Mouse (Mus musculus) liver, embryonic 14.5 days (tissue): ENCODE data around the gene Ddx25. TPM values are rescaled to one million over a fixed set of nuclear protein-coding genes. Genes with fewer than 3 reads are reported as not detected.

Experiments used
- ATAC-seq: fragments of 200-750 bp; cut with Nextera tagmentation; 2 replicates; pipeline ENCODE4 v1.8.0; 2017; ENCODE audit warnings: moderate number of reproducible peaks, mild to moderate bottlenecking, moderate library complexity; ENCODE audit not compliant: insufficient read depth
- DNase-seq, 3 experiments: peaks; one replicate each; pipeline ENCODE4 v3.0.0-alpha.2; 2012 to 2013; ENCODE audit warnings: low read depth in 3 of 3, low spot score in 3 of 3
- H3K27ac ChIP-seq: fragments of 300-500 bp; sonication (generic); 2 replicates; pipeline ENCODE4 v1.5.1; 2014; ENCODE audit warnings: moderate library complexity, mild to moderate bottlenecking, control low read depth, inconsistent platforms
- H3K27me3 ChIP-seq: fragments of 300-500 bp; sonication (generic); 2 replicates; pipeline ENCODE4 v1.6.1; 2014; ENCODE audit warnings: mild to moderate bottlenecking, low read length, moderate library complexity; ENCODE audit not compliant: control insufficient read depth, insufficient read depth
- H3K36me3 ChIP-seq: fragments of 300-500 bp; sonication (generic); replicated peaks from 2 replicates; pipeline ENCODE4 v1.6.1; 2014; ENCODE audit warnings: low read depth; ENCODE audit not compliant: control insufficient read depth, insufficient read depth
- H3K4me1 ChIP-seq, 2 experiments: fragments of 200-500 bp in 1 of 2; fragments of 300-500 bp in 1 of 2; sonication (generic) in 1 of 2; replicated peaks; 2 replicates each; pipeline ENCODE4 v1.6.1; 2012 to 2014; ENCODE audit warnings: antibody characterized with exemption in 1 of 2, inconsistent platforms in 1 of 2, low read length in 1 of 2; ENCODE audit not compliant: control insufficient read depth in 2 of 2, insufficient read depth in 2 of 2
- H3K4me2 ChIP-seq: fragments of 300-500 bp; sonication (generic); 2 replicates; pipeline ENCODE4 v1.6.1; 2014; ENCODE audit warnings: low read depth, mild to moderate bottlenecking, control low read depth, moderate library complexity
- H3K4me3 ChIP-seq, 2 experiments: fragments of 200-500 bp in 1 of 2; fragments of 300-500 bp in 1 of 2; sonication (generic) in 1 of 2; 2 replicates each; pipeline ENCODE4 v1.5.1; 2012 to 2014; ENCODE audit warnings: low read depth in 2 of 2, low read length in 2 of 2, mild to moderate bottlenecking in 2 of 2, control low read depth in 1 of 2, inconsistent platforms in 1 of 2, moderate library complexity in 1 of 2; ENCODE audit not compliant: insufficient read depth in 1 of 2
- H3K9ac ChIP-seq: fragments of 300-500 bp; sonication (generic); replicated peaks from 2 replicates; pipeline ENCODE4 v1.6.1; 2014; ENCODE audit warnings: mild to moderate bottlenecking, control low read depth, moderate library complexity
- H3K9me3 ChIP-seq: fragments of 300-500 bp; sonication (generic); 2 replicates; pipeline ENCODE4 v1.6.1; 2016; ENCODE audit warnings: low read length, mixed read lengths; ENCODE audit not compliant: control insufficient read depth
- CTCF ChIP-seq: IDR thresholded peaks from 2 replicates; pipeline ENCODE4 v1.5.1; 2016; ENCODE audit warnings: antibody characterized with exemption, low read depth, control low read depth
- EP300 ChIP-seq: IDR thresholded peaks from 2 replicates; pipeline ENCODE4 v1.6.1; 2016; ENCODE audit warnings: antibody characterized with exemption, low read depth
- WGBS: fragments of 180-500 bp; shearing (Covaris S2); extraction: QIAGEN DNeasy Blood & Tissue Kit; methylation state at CpG from one replicate; pipeline ENCODE4 v1.1.7; 2014; ENCODE audit not compliant: insufficient replicate concordance; 5-methylcytosine and 5-hydroxymethylcytosine counted together
- polyA plus RNA-seq, 2 experiments: library from polyadenylated mRNA; depleted of rRNA in 1 of 2; stranded (reverse) in 1 of 2; unstranded in 1 of 2; fragments of >200 nt; fragmentation: Nextera tagmentation in 1 of 2; extraction: Ambion mirVana in 1 of 2; gene quantifications; 2 replicates each; pipeline versions ENCODE4 v1.2.1 to v1.2.3; 2012 to 2014

The Ddx25 gene
- polyA plus RNA-seq, 2 experiments: 0.10 to 0.17 TPM

DNA sequence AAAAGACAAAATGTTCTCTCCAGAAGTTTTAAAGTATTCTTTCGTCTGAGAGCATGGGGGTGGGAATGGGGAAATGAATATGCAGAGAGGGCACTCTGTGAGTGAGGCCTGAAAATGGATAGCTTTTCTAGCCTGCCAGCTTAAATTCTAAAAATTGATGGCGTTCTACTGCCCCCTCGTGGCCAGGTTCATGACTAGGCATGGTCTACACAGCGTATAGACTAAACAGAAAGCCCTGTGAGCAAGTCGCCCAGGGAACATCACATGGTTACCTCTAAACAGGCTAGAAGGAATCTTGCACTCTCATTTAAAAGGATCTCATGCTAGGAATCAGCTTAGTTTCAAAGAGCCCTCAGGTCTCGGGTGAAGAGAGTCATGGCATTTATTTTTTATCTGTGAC lies 16.8 kb downstream of the Ddx25 start:
- DNase-seq: peak; percentile 31 to 40 (median 32)

DNA sequence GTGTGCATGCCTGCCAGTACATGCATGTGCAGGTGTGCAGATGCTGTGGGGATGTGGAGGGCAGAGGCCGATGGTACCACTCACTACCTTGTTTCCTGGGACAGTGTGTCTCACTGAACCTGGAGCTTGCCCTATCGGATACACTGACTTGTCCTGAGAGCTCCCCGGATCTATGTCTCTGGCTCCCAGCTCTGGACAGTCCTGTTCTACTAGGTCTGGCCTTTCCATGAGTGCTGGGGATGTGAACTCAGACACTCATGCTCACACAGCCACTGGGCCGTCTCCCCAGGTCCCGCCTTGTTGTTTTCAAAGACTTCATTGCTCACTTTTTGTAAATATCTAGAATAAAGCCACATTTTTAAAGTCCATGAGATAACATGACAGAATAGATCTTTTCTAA lies 17.3 kb downstream of the Ddx25 start:
- H3K4me1 ChIP-seq: no peaks in the 10 kb centered on the region
- H3K9ac ChIP-seq: no peak overlapping the region
- no peaks in the 10 kb centered on the region for H3K9me3 ChIP-seq
- TF ChIP-seq EP300 (no peak), CTCF (no peak)
- H3K36me3 ChIP-seq: no peaks in the 10 kb centered on the region
- 64% methylated on average over 5 of the region's 5 CpGs for WGBS
- DNase-seq (no peak), ATAC-seq (no peak)
- H3K27me3 ChIP-seq: no peaks in the 10 kb centered on the region
- H3K4me3 ChIP-seq: no peak overlapping the region
- no peak overlapping the region for H3K4me2 ChIP-seq
- no peak overlapping the region for H3K27ac ChIP-seq

More for the DNA sequence above, 16.8 kb downstream of the Ddx25 start:
- 6% methylated on average over 6 of the region's 6 CpGs for WGBS
- Histone ChIP-seq H3K27me3 (no peaks in the 10 kb centered on the region), H3K27ac (no peak overlapping the region), H3K4me3 (no peak overlapping the region), H3K9me3 (no peaks in the 10 kb centered on the region), H3K4me2 (no peak overlapping the region), H3K9ac (no peak overlapping the region), H3K4me1 (no peaks in the 10 kb centered on the region; a peak in 1 of 4 replicates), H3K36me3 (no peaks in the 10 kb centered on the region)
- ATAC-seq: peak; percentile 26; the same call in 1 of the 2 replicates
- TF ChIP-seq EP300: no peak
- peak; percentile 74 for TF ChIP-seq CTCF

DNA sequence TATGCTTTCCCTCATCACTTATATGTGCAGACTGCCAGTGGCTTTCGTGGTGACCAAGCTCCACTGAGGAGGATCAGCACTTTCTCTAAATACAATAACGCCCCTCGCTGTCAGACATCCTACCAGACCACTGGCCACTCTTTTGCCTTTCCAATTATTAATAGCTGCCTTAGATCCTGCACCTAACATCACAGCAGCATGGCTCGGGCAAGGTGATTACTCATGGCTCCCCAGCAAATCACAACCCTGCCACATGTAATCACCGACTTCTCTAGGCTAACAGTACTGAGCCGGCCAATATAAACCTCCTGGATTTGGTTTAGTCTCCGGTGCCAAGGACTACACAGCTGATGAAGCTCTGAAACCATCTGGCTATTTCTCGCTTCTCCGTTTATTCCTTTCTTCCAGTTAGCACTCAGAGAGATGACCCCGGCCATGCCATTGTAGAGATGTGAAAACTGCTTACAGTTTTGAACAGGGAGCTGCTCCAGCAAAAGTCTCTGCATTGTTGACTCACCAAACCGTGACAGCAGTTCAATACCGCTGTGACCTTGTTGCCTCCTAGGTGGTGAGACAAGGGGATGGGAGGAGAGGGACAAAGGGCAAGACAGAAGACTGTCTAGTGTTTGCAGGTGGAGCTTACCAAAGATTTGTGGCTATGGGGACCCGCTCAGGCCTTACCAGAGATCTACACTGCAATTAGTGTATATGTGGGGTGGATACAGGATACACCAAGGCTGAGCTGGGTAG lies 19.2 kb downstream of the Ddx25 start:
- Histone ChIP-seq H3K4me1 (no peaks in the 10 kb centered on the region), H3K9me3 (no peaks in the 10 kb centered on the region), H3K4me2 (no peak overlapping the region), H3K4me3 (no peak overlapping the region), H3K27ac (no peak overlapping the region), H3K9ac (no peak overlapping the region), H3K27me3 (no peaks in the 10 kb centered on the region), H3K36me3 (no peaks in the 10 kb centered on the region)
- 67% methylated on average over 13 of the region's 13 CpGs for WGBS
- no peak for TF ChIP-seq CTCF
- no peak for TF ChIP-seq EP300
- DNase-seq: no peak
- no peak for ATAC-seq

DNA sequence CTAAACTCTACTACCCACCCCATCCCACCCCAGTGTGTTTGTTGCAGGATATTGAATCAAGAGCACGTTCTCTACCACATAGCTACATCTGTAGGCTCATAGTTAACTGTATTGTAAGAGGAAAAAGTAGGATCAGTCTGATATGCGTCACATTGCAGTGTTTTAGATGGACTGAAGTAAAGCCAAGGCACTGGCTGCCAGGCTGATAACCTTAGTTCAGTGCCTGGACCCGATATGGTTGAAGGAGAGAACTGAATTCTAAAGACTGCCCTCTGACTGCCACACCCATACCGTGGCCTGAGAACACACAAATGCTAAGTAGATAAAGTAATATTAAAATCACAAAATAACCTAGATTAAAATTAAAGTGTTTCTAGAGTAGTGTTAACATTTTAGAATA lies 22.5 kb downstream of the Ddx25 start:
- Histone ChIP-seq H3K27ac (no peak overlapping the region), H3K36me3 (no peaks in the 10 kb centered on the region), H3K4me3 (no peak overlapping the region), H3K27me3 (no peaks in the 10 kb centered on the region), H3K9me3 (no peaks in the 10 kb centered on the region), H3K4me2 (no peak overlapping the region), H3K4me1 (no peaks in the 10 kb centered on the region), H3K9ac (no peak overlapping the region)
- TF ChIP-seq CTCF (no peak), EP300 (no peak)
- DNase-seq: no peak
- WGBS: 24% methylated on average over 4 of the region's 4 CpGs
- ATAC-seq: no peak

DNA sequence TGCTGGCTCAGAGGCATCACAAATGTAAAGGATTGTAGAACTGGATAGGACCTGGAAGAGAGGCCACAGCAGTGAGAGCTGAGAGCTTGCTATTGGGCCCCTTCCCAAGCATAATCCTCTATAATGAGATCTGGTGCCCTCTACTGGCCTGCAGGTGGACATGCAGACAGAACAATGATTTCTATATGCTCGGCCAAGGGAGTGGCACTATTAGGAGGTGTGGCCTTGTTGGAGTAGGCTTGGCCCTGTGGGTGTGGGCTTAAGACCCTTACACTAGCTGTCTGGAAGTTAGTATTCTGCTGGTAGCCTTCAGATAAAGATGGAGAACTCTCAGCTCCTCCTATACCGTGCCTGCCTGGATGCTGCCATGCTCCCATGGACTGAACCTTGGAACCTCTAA lies 23.2 kb downstream of the Ddx25 start:
- peak; percentile 45; the same call in 1 of the 2 replicates for ATAC-seq
- H3K4me3 ChIP-seq: no peak overlapping the region
- no peaks in the 10 kb centered on the region for H3K9me3 ChIP-seq
- no peak for DNase-seq
- H3K27ac ChIP-seq: no peak overlapping the region
- H3K9ac ChIP-seq: no peak overlapping the region
- no peaks in the 10 kb centered on the region for H3K4me1 ChIP-seq
- no peaks in the 10 kb centered on the region for H3K36me3 ChIP-seq
- WGBS: 7% methylated on average over 2 of the region's 2 CpGs
- no peak overlapping the region for H3K4me2 ChIP-seq
- TF ChIP-seq EP300: no peak
- TF ChIP-seq CTCF: peak; percentile 85
- no peaks in the 10 kb centered on the region for H3K27me3 ChIP-seq
